24 mouse cellular contexts compared by ENCODE assay signal in genomic region chr1:71105724-71106123, GRCm38 (mm10). TPM values are rescaled to one million over a fixed set of nuclear protein-coding genes. Genes with fewer than 3 reads are reported as not detected.
A peak's percentile ranks its signal among the peaks of the same experiment; 100 is the strongest.
DNase-seq lines count a peak whose midpoint lies in the region; ATAC-seq and TF ChIP-seq lines count a peak whose summit lies in the region.
"Had no signal": no experiment of that assay in that cellular context is flagged by ENCODE, and none has a peak within 500 bp of the region (broad histone marks: within the 10 kb centered on the region; RNA-seq: fewer than 3 reads in every experiment).

No protein-coding gene starts in this region.

- 0 out of 2 replicates have a peak, but pooled peaks have one; percentile 34 for TF ChIP-seq EP300 in liver, embryonic 14.5 days (IDR thresholded peaks at IDR 0.05; ENCODE audit: low read depth)

- intact Hi-C loops in gastrocnemius, adult 2 months (cut with DNase I), result no loop called here

- peak; percentile 21 for DNase-seq in 416B (ENCODE audit: low read depth)
- peak; percentile 57 for DNase-seq in MEL-GATA-1-ER (ENCODE audit: extremely low read depth, low read depth)
- no peak for DNase-seq in liver, embryonic 14.5 days (ENCODE audit: low read depth in 3 of 3, low spot score in 3 of 3)
- DNase-seq in gastrocnemius, adult 2 months, result no peak
- no peak for DNase-seq in Muller cell, postnatal 12 days (ENCODE audit: inconsistent ontology term)
- no peak for DNase-seq in cerebellum, postnatal 4 days (ENCODE audit: low spot score in 2 of 2)
- DNase-seq: adrenal gland, postnatal 14 days; cerebellum, adult 18-20 months; cerebellum, postnatal 10 days; embryo, embryonic 11 days; gastrocnemius, postnatal 10 days; heart, adult 2 months; heart, postnatal 14 days had no signal

- no peaks in the 10 kb centered on the region for H3K27me3 ChIP-seq in liver, embryonic 14.5 days (ENCODE audit: control insufficient read depth, insufficient read depth, low read length)
- H3K27me3 ChIP-seq: CH12.LX; embryonic facial prominence, embryonic 15.5 days; heart, embryonic 15.5 days; hindbrain, embryonic 13.5 days; Patski had no signal

- no peak overlapping the region; the same call in 1 of the 2 replicates for H3K9ac ChIP-seq in liver, embryonic 14.5 days (replicated peaks)
- H3K9ac ChIP-seq: embryonic facial prominence, embryonic 15.5 days; heart, embryonic 15.5 days; hindbrain, embryonic 13.5 days had no signal

- 23% methylated on average over 8 of the region's 8 CpGs for WGBS in liver, embryonic 14.5 days (ENCODE audit: insufficient replicate concordance)

- peak overlapping the region; percentile 3 for H3K4me2 ChIP-seq in liver, embryonic 14.5 days (ENCODE audit: low read depth)
- H3K4me2 ChIP-seq: embryonic facial prominence, embryonic 15.5 days; heart, embryonic 11.5 days; heart, embryonic 15.5 days; hindbrain, embryonic 13.5 days had no signal

- no peaks in the 10 kb centered on the region for H3K36me3 ChIP-seq in liver, embryonic 14.5 days (replicated peaks; ENCODE audit: control insufficient read depth, insufficient read depth, low read depth)
- H3K36me3 ChIP-seq: embryonic facial prominence, embryonic 15.5 days; forebrain, embryonic 10.5 days; heart, embryonic 15.5 days; hindbrain, embryonic 13.5 days had no signal

- H3K4me3 ChIP-seq in liver, embryonic 14.5 days (ENCODE audit: insufficient read depth in 1 of 2, low read depth in 2 of 2, low read length in 2 of 2), result no peak overlapping the region
- no peak overlapping the region for H3K4me3 ChIP-seq in gastrocnemius, adult 2 months
- H3K4me3 ChIP-seq: embryonic facial prominence, embryonic 15.5 days; erythroblast, embryonic 14.5 days; forebrain, embryonic 10.5 days; heart, adult 2 months; heart, embryonic 15.5 days; hindbrain, embryonic 13.5 days had no signal

- H3K4me1 ChIP-seq in liver, embryonic 14.5 days (replicated peaks; ENCODE audit: control insufficient read depth in 2 of 2, insufficient read depth in 2 of 2, low read length in 1 of 2), result peaks cover 22% of the 10 kb centered on the region in 2 experiments

- no peak for TF ChIP-seq CTCF in liver, embryonic 14.5 days (IDR thresholded peaks at IDR 0.05; ENCODE audit: low read depth)
- TF ChIP-seq CTCF in gastrocnemius, adult 2 months (IDR thresholded peaks at IDR 0.05), result no peak

- no peaks in the 10 kb centered on the region for H3K9me3 ChIP-seq in liver, embryonic 14.5 days (ENCODE audit: control insufficient read depth, low read length)
- H3K9me3 ChIP-seq: embryonic facial prominence, embryonic 15.5 days; forebrain, embryonic 10.5 days; heart, embryonic 15.5 days; hindbrain, embryonic 13.5 days had no signal

- no peak for ATAC-seq in liver, embryonic 14.5 days (ENCODE audit: insufficient read depth)
- ATAC-seq in megakaryocyte-erythroid progenitor cell, adult 5-6 weeks (replicated peaks; ENCODE audit: low FRiP score, low TSS enrichment, poor library complexity, severe bottlenecking), result peak; percentile 13; the same call in 1 of the 2 replicates
- ATAC-seq: activated CD4-positive, CD25-positive, alpha-beta regulatory T cell, adult 4 months; forebrain, embryonic 14.5 days; Patski had no signal

- no peak overlapping the region; the same call in 1 of the 2 replicates for H3K27ac ChIP-seq in liver, embryonic 14.5 days
- no peak overlapping the region for H3K27ac ChIP-seq in gastrocnemius, adult 2 months
- H3K27ac ChIP-seq: embryonic facial prominence, embryonic 15.5 days; forebrain, embryonic 10.5 days; heart, adult 2 months; heart, embryonic 15.5 days; hindbrain, embryonic 13.5 days had no signal

RNA-seq across cellular contexts. Expression of gene Bard1, which starts 2.8 kb away (rescaled TPM):
- 6.0 and 7.1 TPM in 2 replicates for polyA plus RNA-seq in liver, embryonic 14.5 days (2012; rRNA removed)
- 2.5 and 2.6 TPM in 2 replicates for polyA plus RNA-seq in liver, embryonic 14.5 days (2014; fragmentation: Nextera tagmentation; extraction: Ambion mirVana)
- 31.7 and 32.1 TPM in 2 replicates for total RNA-seq in megakaryocyte-erythroid progenitor cell, adult 5-6 weeks (2014; fragmentation: Nextera tagmentation)
- total RNA-seq in megakaryocyte-erythroid progenitor cell, adult 5-6 weeks (2017), result 13.8 and 18.9 TPM in 2 replicates
- total RNA-seq in gastrocnemius, adult 2 months (2021), result under 1 TPM; 0.10 to 0.11 TPM

Comparison
In these comparisons a context has a peak if more than half of its experiments do, and no peak if none do; other contexts are left out.
1. DNase-seq: peak in 416B (single experiment) and MEL-GATA-1-ER (single experiment); none in liver, embryonic 14.5 days (0 of 3), gastrocnemius, adult 2 months (single experiment), Muller cell, postnatal 12 days (single experiment) and cerebellum, postnatal 4 days (0 of 2).
2. RNA of gene Bard1, which starts 2.8 kb away (total RNA-seq): 13.8 to 32.1 TPM in megakaryocyte-erythroid progenitor cell, adult 5-6 weeks; 0.10 to 0.11 TPM in gastrocnemius, adult 2 months; every median in the first group is over 10 times any median in the second.